Comparison of ENCODE assay signal across 1 mouse cellular context in genomic region chr11:102294887-102295597, GRCm38 (mm10).
TF ChIP-seq lines count a peak whose summit lies in the region.

No protein-coding gene starts in this region.

TF ChIP-seq in ES-E14, 5 proteins besides CTCF, POLR2A, EP300 and RAD21 (continued from another document):
- TF ChIP-seq HCFC1 (IDR thresholded peaks at IDR 0.05; ENCODE audit: borderline replicate concordance, insufficient read depth, low read length) (no peak), CHD2 (IDR thresholded peaks at IDR 0.05; ENCODE audit: low read depth, low read length) (no peak), MAFK (IDR thresholded peaks at IDR 0.05; ENCODE audit: insufficient read depth, low read depth, low read length) (no peak)
